Mouse (Mus musculus): ENCODE data around the gene Zfp14. TPM values are rescaled to one million over a fixed set of nuclear protein-coding genes. Genes with fewer than 3 reads are reported as not detected.

Zfp14 gene
- polyA plus RNA-seq (2012; rRNA removed), result 7.2 and 7.6 TPM in 2 replicates

DNA sequence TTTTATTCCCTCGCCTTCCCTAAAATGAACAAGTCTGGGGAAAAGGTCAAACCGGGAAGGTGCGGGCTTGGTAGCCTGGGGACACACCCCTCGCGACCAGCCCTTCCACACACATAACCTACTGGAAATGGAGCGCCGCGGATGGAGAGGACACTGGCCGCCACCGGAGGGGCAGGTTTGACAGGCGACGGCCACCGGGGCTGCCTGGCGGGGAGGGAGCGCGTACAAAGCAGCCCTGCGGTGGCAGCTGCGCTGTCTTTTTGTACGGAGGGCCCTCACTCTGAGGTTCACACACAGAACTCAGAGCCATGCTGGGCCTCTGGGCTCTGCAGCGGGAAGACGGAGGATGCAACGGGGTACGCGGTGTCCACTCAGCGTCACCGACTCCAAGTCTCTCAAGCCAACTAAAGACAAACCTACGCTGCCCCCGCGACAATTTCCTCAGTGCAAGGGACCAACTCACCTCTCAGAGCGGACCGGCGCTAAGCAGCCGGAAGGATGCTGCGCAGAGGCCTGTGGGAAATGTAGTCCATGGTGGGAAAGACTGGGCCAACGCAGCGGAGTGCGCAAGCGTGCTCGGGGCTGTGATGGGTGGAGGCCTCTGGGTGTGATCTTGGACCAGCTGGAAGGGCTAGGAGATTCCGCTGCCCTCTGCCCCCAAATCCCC, at the start of gene Zfp14:
TSS of gene Zfp14 (minus strand) at position 499 of the 667 bp plus-strand sequence.

DNA sequence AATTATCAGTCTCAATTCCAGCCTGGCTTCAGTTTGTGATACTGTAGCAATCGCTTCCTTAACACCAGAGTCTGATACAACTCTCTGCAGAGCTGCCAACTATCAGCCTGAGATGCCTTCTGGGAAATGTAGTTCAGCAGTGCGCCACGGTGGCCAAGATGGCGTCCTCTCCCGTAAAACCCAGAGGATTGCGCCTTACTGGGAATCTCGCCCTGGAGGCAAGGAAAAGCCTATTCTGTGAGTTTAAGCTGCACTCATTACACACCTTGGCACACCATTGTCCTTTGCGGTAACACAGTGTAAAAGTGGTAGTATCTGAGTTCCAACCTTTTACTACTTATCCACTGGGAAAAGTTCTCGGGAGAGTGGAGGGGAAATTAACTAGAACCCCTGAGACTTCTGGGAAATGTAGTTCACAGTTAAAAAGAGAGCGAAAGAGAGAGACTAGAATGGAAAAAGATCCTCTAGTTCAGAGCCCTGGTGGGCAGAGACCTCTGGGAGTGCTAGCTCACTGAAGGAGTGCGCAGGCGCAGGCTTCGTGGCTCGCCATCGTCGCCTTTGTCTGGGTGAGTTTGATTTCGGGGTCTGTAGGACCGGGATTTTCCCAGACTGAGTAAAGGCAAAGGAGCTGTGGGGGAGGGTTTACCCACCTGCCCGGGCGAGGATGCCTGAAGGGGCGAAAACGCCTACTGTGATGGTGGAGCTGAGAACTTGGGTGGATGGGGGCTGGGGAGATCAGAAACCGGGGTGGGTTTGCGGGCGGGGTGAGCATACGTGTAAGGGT, 43.7 kb upstream of the Zfp14 start, which contains the start of gene Zfp260:
TSS of gene Zfp260 (plus strand) at position 132 of the 784 bp plus-strand sequence.

GRCm38 (mm10) chr7:30090092-30090969, 39.2 kb upstream of the Zfp14 start, which contains the start of the genes Gm26920 and Zfp566:
Gene Gm26920, minus strand, starts transcription at chr7:30090410.
Gene Zfp566, minus strand, starts transcription at chr7:30090527.

DNA sequence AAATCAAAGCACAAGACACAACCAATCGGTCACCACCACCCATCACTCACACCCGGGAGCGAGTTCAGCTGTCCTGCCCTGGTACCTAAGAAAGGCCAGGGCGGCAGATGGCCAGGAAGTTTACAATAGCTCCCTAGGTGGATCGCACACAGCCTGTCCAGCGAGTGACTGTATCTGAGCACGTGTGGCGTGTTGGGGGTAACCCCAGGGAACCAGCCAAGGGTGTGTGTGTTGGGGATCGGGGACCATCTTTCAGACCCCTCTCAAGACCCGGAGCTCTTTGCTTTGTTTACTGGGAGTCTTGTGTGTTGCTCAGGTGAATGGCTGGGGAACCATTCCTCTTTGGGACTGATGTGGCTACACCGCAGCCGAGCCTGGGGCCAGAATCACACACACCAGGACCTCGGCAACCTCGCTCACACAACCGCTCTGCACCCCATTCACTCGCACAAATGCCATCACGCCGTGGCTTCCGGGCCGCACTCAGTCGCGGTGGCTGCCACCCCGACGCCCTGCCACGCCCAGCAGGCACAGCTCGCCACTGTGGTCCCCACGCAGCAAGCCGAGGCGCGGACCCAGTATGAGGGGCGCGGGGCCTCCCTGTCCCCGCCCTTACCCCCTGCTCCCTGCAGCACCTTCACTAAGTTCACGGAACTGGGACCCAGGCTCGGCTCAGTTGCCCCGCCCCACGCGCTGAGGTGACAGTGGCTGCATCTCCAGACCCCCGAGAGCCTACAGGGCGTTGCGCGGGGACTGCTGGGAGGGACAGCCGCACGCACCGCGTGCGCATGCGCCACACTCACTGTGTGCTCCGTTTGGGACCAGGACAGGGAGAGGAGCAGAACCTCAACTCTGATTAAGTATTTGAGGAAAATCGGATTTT, 21.2 kb upstream of the Zfp14 start, which contains the start of gene Zfp82:
TSS of gene Zfp82 (minus strand) at position 755 of the 883 bp plus-strand sequence.

Other genes with a start within 250 kb of the Zfp14 start
- gene Zfp790, start 235.3 kb downstream of the Zfp14 start, polyA plus RNA-seq (2012; rRNA removed), result 12.5 and 13.4 TPM in 2 replicates
- gene Zfp940, start 197.7 kb downstream of the Zfp14 start, polyA plus RNA-seq (2012; rRNA removed), result 6.7 and 7.2 TPM in 2 replicates
- 7.7 and 12.2 TPM in 2 replicates for gene Zfp420, start 191.4 kb downstream of the Zfp14 start, polyA plus RNA-seq (2012; rRNA removed)
- 10.5 and 13.5 TPM in 2 replicates for gene Zfp27, start 144.8 kb downstream of the Zfp14 start, polyA plus RNA-seq (2012; rRNA removed)
- gene Zfp383, start 143.2 kb downstream of the Zfp14 start, polyA plus RNA-seq (2012; rRNA removed), result 9.7 and 16.0 TPM in 2 replicates
- 11.8 and 12.0 TPM in 2 replicates for gene Zfp74, start 97.3 kb downstream of the Zfp14 start, polyA plus RNA-seq (2012; rRNA removed)
- gene Zfp568, start 67.4 kb downstream of the Zfp14 start, polyA plus RNA-seq (2012; rRNA removed), result 14.7 and 24.0 TPM in 2 replicates
- gene Zfp82, start 21.5 kb upstream of the Zfp14 start, polyA plus RNA-seq (2012; rRNA removed), result 3.7 and 4.0 TPM in 2 replicates
- 0.67 and 0.83 TPM in 2 replicates for gene Gm26920, start 39.0 kb upstream of the Zfp14 start, polyA plus RNA-seq (2012; rRNA removed)
- 9.4 and 11.1 TPM in 2 replicates for gene Zfp566, start 39.1 kb upstream of the Zfp14 start, polyA plus RNA-seq (2012; rRNA removed)
- gene Zfp260, start 43.4 kb upstream of the Zfp14 start, polyA plus RNA-seq (2012; rRNA removed), result 42.7 and 66.9 TPM in 2 replicates
- gene Zfp382, start 70.6 kb upstream of the Zfp14 start, polyA plus RNA-seq (2012; rRNA removed), result 6.6 and 7.4 TPM in 2 replicates
- 111 and 119 TPM in 2 replicates for gene Zfp146, start 118.4 kb upstream of the Zfp14 start, polyA plus RNA-seq (2012; rRNA removed)
- gene Cox7a1, start 132.8 kb upstream of the Zfp14 start, polyA plus RNA-seq (2012; rRNA removed), result 2.2 and 4.6 TPM in 2 replicates
- 139 and 209 TPM in 2 replicates for gene Capns1, start 147.4 kb upstream of the Zfp14 start, polyA plus RNA-seq (2012; rRNA removed)
- 204 and 223 TPM in 2 replicates for gene Polr2i, start 180.6 kb upstream of the Zfp14 start, polyA plus RNA-seq (2012; rRNA removed)
- 133 and 198 TPM in 2 replicates for gene Tbcb, start 180.9 kb upstream of the Zfp14 start, polyA plus RNA-seq (2012; rRNA removed)
- gene Ovol3, start 184.3 kb upstream of the Zfp14 start, polyA plus RNA-seq (2012; rRNA removed), result 0.19 and 0.27 TPM in 2 replicates
- gene Thap8, start 228.7 kb upstream of the Zfp14 start, polyA plus RNA-seq (2012; rRNA removed), result 0.06 and 0.26 TPM in 2 replicates
- 22.8 and 26.3 TPM in 2 replicates for gene Wdr62, start 229.0 kb upstream of the Zfp14 start, polyA plus RNA-seq (2012; rRNA removed)
- gene Clip3, start 240.3 kb upstream of the Zfp14 start, polyA plus RNA-seq (2012; rRNA removed), result 115 and 137 TPM in 2 replicates

Data from central nervous system, embryonic 11.5 days (tissue).